Mouse (Mus musculus) liver, adult 2 months (tissue): ENCODE data around the gene Hnf4a.

Experiments used
- CTCF ChIP-seq: fragments of 200-500 bp; IDR thresholded peaks from 2 replicates; pipeline ENCODE4 v1.5.1; 2011; ENCODE audit warnings: low read depth, low read length, control low read depth
- POLR2A ChIP-seq: fragments of 200-500 bp; IDR thresholded peaks from 2 replicates; pipeline ENCODE4 v1.6.1; 2011; ENCODE audit warnings: low read length, control low read depth; ENCODE audit not compliant: insufficient read depth; ENCODE audit errors: extremely low read depth

- TF ChIP-seq POLR2A (no peak), CTCF (no peak)
Observed at GRCm38 (mm10) chr2:163590211-163590610, 83.6 kb downstream of the Hnf4a start.
